Mouse (Mus musculus) ovary, postnatal 10 days (tissue): ENCODE results near the gene Tanc1.

Experiments used
- DNase-seq: peaks from one replicate; pipeline ENCODE4 v3.0.0; 2022; ENCODE audit warnings: low spot score

Gene Tanc1

DNA sequence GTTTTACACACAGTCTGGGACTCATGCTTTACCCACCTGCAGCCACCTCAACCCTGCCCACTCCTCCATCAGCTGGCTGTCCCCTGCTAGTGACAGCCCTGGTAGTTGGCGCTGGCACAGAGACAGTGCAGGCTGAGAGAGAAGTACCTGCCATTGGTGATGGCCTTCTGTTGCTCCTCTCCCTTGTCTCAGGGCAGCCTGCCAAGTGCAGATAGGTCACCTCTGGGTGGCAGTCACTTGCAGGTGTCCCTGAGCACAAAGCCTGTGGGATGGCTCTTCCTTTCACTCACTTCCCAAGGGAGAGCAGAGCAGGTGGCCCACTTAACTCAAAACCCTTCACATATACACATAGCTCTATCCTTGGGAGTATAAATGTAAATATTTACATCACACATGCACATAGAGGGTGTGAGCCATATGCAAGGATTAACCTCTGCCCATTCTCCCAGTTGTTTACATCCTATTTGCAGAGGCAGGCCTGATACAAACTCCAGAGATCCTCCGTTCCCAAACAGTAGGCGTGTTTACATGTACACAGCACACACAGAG is 106.0 kb downstream of the Tanc1 start:
- DNase-seq, result no peak

- no peak for DNase-seq
Observed at GRCm38 (mm10) chr2:59718601-59719416, 107.0 kb downstream of the Tanc1 start.

- no peak for DNase-seq
Observed at GRCm38 (mm10) chr2:59719831-59720230, 108.0 kb downstream of the Tanc1 start.

DNA sequence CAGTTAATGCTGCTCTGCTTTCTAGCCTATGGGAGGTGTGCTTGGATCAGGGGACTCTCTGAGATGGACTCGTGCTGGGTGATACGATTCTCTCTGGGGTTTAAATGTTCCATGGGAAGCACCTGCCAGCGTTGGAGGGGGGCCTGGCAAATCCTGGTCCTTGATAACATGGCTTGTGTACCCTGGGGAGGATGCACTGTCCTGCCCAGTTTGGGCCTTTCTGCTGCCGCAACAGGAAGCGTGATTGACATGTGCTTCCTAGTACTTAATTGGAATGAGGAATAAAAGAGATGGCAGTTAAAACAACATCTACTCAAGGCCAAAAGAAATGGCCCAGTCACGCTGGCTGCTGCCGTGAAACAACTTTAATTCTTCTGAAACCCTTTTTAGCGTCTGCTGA is 109.3 kb downstream of the Tanc1 start:
- no peak for DNase-seq

GRCm38 (mm10) chr2:59721758-59722157 is 109.9 kb downstream of the Tanc1 start:
- DNase-seq, result no peak

DNA sequence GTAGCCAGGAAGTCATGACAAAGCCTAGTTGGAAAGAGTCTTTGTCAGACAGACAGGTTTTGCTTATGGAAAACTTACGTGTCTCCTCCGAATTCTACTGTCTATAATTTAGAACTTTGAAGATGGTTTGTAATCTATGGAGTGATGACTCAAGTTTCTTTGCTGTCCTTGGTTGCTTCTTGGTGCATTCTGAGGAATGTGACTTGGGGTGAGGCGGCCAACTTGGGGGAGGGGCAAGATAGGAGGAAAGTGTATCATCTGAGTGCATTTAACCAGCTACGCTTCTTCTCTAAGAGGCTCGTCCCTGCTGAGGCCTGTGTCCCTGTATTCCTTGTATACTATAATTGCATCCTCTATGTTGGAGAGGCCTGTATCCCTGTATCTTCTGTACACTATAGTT is 111.5 kb downstream of the Tanc1 start:
- no peak for DNase-seq

- DNase-seq, result no peak
Observed at GRCm38 (mm10) chr2:59725518-59726185, 113.8 kb downstream of the Tanc1 start.

DNA sequence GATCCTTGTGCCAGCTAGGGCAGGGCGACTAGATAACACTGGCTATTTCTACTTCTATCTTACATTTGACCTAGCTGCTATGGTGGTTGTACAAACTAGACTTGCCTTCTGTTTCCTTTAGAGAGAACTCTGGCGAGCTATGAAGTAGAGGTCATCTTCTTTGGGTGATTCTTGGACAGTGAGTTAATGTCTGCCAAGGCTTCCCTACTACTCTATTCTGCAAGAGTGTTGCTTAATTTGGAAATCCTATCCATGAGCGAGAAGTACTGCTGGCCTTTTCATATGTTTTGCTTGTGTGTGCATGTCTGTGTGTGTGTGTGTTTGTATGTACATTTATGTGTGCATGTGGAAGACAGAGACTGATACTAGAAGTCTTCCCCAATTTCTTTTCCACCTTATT is 120.0 kb downstream of the Tanc1 start:
- no peak for DNase-seq

DNA sequence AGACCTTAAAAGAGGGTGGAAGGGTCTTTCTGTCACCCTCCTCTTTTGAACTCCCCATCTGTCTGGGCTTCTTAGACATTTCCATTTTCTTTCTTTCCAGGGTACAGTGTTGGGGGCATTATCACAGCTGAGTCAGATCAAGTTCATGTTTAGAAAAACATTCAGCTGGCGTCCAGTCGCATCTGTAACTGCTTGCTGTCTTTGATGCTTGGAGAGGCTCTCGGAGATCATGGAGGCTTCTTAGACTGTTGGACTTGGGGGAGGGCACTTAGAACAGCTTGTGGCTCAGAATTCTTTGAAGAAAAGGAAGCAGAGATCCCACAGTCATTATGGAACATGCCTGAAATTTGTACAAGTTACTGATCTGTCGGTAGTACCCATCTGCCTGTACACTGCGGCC is 121.6 kb downstream of the Tanc1 start:
- no peak for DNase-seq

GRCm38 (mm10) chr2:59736401-59736898 is 124.6 kb downstream of the Tanc1 start:
- DNase-seq, result no peak

- no peak for DNase-seq
Observed at GRCm38 (mm10) chr2:59737368-59737767, 125.5 kb downstream of the Tanc1 start.

- no peak for DNase-seq
Observed at GRCm38 (mm10) chr2:59738356-59738755, 126.5 kb downstream of the Tanc1 start.

DNA sequence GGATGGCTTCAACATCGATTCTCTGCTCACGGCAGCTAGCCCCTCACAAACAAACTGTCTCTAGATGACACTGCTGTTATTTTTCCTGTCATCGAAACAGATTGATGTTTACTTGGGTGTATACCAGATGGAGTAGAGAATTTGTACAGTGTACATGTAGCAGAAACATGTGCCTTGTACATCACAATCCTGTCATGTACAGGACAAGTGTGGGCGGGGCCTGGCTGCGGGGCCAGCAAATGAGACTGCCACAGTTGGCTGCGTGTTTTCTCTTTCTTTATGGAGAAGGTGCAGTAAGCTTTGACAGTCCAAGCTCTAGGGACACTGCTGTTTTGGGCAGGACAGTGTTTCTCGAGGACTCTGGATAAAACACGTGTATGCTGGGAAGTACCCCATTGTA is 127.2 kb downstream of the Tanc1 start:
- DNase-seq, result no peak

DNA sequence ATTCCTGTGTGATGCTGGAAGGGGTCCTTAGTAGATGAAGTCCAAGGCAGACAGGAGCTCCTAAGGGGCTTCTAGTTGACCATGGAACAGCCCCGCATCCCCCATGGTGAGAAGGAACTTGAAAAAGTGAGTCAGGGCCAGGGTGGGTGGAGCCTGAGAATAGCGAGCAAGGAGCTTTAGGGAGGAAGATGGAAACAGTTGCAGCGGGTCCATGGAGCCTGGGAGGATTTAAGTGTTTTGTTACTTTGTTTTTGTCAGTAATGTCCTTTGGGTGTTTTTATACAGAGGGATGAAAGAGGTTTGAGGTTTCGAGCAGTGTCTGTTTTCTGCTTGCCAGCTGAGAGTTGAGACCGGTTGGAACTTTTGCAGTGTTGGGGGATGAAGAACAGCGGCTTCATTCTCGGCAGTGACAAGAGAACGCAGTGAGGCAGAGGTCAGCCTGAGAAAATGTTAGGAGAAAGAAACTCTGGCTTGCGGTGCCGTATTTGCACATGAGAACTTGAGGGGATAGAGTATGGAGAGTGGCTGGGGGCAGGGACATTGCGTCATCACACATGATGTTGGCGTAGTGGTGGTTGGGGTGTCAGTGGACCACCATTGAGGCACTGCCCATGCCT is 130.8 kb downstream of the Tanc1 start:
- no peak for DNase-seq

- no peak for DNase-seq
Observed at GRCm38 (mm10) chr2:59745428-59745827, 133.6 kb downstream of the Tanc1 start.

DNA sequence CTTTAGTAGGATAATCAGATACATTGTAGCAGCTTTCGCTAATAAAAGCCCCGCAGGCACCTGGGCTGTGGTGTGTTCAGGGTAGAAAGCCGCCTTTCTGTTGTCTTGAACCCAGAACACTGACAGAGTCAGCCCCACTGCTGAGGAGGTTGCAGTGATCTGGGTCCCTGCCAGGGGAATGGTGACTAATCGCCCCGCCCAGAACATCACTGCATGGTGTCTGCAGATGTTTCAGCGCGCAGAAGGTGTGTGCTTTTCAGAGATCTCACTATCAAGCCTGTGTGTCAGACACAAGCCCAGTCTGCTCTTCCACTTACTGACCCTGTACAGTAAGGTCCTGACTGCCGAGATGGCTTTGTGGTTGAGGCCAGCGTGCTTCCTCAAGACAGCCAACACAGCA is 134.2 kb downstream of the Tanc1 start:
- DNase-seq, result no peak

GRCm38 (mm10) chr2:59747757-59748156 is 135.9 kb downstream of the Tanc1 start:
- no peak for DNase-seq

GRCm38 (mm10) chr2:59749371-59749770 is 137.5 kb downstream of the Tanc1 start:
- no peak for DNase-seq

- no peak for DNase-seq
Observed at GRCm38 (mm10) chr2:59751172-59751571, 139.3 kb downstream of the Tanc1 start.

- no peak for DNase-seq
Observed at GRCm38 (mm10) chr2:59752148-59752547, 140.3 kb downstream of the Tanc1 start.

- no peak for DNase-seq
Observed at GRCm38 (mm10) chr2:59752766-59753165, 140.9 kb downstream of the Tanc1 start.

DNA sequence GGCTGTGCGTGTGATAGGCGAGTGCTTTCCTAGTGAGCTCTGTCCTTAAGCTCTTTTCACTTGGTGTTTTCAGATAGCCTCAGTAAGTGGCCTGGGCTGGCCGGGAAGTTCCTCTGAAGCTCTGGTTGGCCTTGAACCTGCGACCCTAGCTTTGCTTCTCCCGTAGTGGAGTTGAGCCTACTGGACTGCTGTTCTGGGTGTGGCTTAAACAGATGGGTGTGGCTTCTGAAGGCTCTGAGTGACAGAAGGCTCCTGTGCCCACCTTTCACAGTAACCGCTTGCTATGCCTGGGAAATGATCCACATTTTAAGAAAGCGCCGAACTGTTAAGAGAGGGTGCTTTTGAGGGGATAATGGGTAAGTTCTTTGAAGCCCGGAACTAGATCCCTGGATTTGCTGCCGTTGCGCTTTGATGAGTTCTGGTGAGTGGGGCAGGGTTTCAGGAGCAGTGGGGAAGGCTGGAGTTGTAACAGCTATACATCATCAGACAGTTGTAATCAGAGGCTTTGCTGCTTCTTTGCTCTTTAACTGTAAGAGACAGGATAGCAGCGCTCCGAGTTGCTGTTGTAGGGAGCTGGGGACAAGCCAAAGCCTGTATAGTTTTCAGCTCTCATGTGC is 144.4 kb downstream of the Tanc1 start:
- no peak for DNase-seq
